ENCODE assay signal across 7 mouse cellular contexts in the genomic region with DNA sequence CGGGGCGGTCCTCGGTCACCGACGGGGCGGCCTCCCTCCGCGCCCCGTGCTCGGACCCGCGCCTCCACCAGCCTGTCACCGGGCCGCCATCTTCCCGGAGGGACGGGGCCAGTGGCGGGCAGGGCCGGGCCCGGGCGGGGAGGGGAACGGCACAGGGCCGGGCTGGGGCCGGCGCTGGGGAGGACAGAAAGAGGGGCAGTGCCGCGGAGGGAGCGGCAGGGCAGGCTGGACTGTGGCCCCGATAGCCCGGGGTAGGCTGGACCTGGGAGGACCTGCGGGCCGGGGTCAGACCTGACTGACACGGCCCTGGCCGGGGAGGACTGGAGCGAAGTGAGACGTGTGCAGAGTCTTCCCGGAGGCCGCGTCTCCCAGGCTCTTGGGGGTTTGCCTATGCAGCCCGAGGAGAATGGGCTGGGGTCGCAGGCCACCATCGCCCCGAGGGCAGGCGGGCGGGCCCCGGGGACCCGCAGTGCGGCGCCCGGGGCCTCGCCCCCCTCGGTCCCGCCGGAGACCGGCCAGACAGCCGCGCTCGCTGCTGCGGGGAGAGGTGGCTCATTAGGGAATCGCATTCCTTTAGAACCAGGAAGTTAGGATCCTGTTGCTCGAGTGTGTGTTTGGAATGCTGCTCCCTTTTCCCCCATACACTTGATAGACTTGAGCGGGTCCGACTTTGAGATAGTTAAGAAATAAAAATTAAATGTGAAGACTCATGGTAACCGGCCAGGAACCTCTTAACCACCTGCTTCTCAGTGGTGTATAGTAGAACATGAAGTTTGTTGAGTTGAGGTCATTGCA. TPM values are rescaled to one million over a fixed set of nuclear protein-coding genes. Genes with fewer than 3 reads are reported as not detected.
DNase-seq lines count a peak whose midpoint lies in the region; ATAC-seq and TF ChIP-seq lines count a peak whose summit lies in the region.

No protein-coding gene starts in this region.

- DNase-seq in ES-CJ7 (ENCODE audit: low read depth, low spot score) = peak; percentile 30
- DNase-seq in adrenal gland, adult (ENCODE audit: inconsistent age in 2 of 2, low spot score in 1 of 2) = peak; percentile 67 to 81
- DNase-seq in heart, postnatal 0 days (ENCODE audit: low spot score) = peak; percentile 36
- DNase-seq in kidney, postnatal 14 days = peak; percentile 63
- peak; percentile 23 for DNase-seq in lung, postnatal 25 days (ENCODE audit: low spot score)
- peak; percentile 41 for DNase-seq in ovary, postnatal 36 days (ENCODE audit: low spot score)

- TF ChIP-seq POLR2A in embryonic fibroblast, embryonic 13.5 days (IDR thresholded peaks at IDR 0.05; ENCODE audit: low read depth, low read length) = no peak

- peak; percentile 53 for ATAC-seq in heart, postnatal 0 days (ENCODE audit: insufficient read depth, low read depth)

- WGBS in heart, postnatal 0 days = under 1% methylated on average over 62 of the region's 63 CpGs

- H3K4me2 ChIP-seq in heart, postnatal 0 days (ENCODE audit: low read depth, low read length) = peak overlapping the region; percentile 88

- TF ChIP-seq EP300 in heart, postnatal 0 days (IDR thresholded peaks at IDR 0.05; ENCODE audit: low read depth) = no peak

- peaks cover 4% of the 10 kb centered on the region; the same call in 1 of the 2 replicates for H3K36me3 ChIP-seq in heart, postnatal 0 days (replicated peaks; ENCODE audit: control insufficient read depth, insufficient read depth, low read length)

- H3K4me1 ChIP-seq in embryonic fibroblast, embryonic 13.5 days (ENCODE audit: control insufficient read depth, insufficient read depth, low read length) = peaks cover 2% of the 10 kb centered on the region; the same call in 1 of the 2 replicates
- H3K4me1 ChIP-seq in heart, postnatal 0 days (ENCODE audit: control insufficient read depth, insufficient read depth) = peaks cover 12% of the 10 kb centered on the region; the same call in 1 of the 2 replicates

- no peak for TF ChIP-seq CTCF in embryonic fibroblast, embryonic 13.5 days (IDR thresholded peaks at IDR 0.05; ENCODE audit: borderline replicate concordance, insufficient read depth, low read length)
- TF ChIP-seq CTCF in heart, postnatal 0 days (IDR thresholded peaks at IDR 0.05; ENCODE audit: low read depth) = no peak

- peak overlapping the region; percentile 88 for H3K27ac ChIP-seq in embryonic fibroblast, embryonic 13.5 days (ENCODE audit: insufficient read depth, low read length)
- peak overlapping the region; percentile 98 for H3K27ac ChIP-seq in heart, postnatal 0 days (ENCODE audit: low read depth)

- H3K9me3 ChIP-seq in heart, postnatal 0 days (replicated peaks; ENCODE audit: control insufficient read depth, low read length) = no peaks in the 10 kb centered on the region

- no peaks in the 10 kb centered on the region for H3K27me3 ChIP-seq in heart, postnatal 0 days (ENCODE audit: control insufficient read depth, insufficient read depth, low read length)

- H3K9ac ChIP-seq in heart, postnatal 0 days (replicated peaks; ENCODE audit: low read depth, low read length) = peak overlapping the region; percentile 99

- peak overlapping the region; percentile 91 for H3K4me3 ChIP-seq in embryonic fibroblast, embryonic 13.5 days (ENCODE audit: insufficient read depth, low read length)
- peak overlapping the region; percentile 98 for H3K4me3 ChIP-seq in heart, postnatal 0 days (ENCODE audit: low read depth, low read length)

RNA-seq across cellular contexts. Expression of a gene that starts 0.7 kb away (rescaled TPM):
- 54.6 and 59.6 TPM in 2 replicates for polyA plus RNA-seq in embryonic fibroblast, embryonic 13.5 days (2011; ENCODE audit: insufficient read length, low read depth, missing spikeins)
- 37.1 and 95.2 TPM in 2 replicates for total RNA-seq in heart, postnatal 0 days (2014; rRNA removed; ENCODE audit: low replicate concordance)
- 17.2 and 19.1 TPM in 2 replicates for polyA plus RNA-seq in heart, postnatal 0 days (2015; fragmentation: Nextera tagmentation; extraction: Ambion mirVana)

Comparison
In these comparisons a context has a peak if more than half of its experiments do, and no peak if none do; other contexts are left out.
1. Peak in every context shown above with its lines: DNase-seq, ATAC-seq, H3K4me3 ChIP-seq and H3K27ac ChIP-seq.
2. DNase-seq: peak in every context shown above with its lines; median percentile 74 in adrenal gland, adult; 63 in kidney, postnatal 14 days; 41 in ovary, postnatal 36 days; 36 in heart, postnatal 0 days; 30 in ES-CJ7; 23 in lung, postnatal 25 days.